Mouse (Mus musculus) heart, postnatal 0 days (tissue): ENCODE measurements around the gene Atxn3. TPM values are rescaled to one million over a fixed set of nuclear protein-coding genes. Genes with fewer than 3 reads are reported as not detected.
A peak's percentile ranks its signal among the peaks of the same experiment; 100 is the strongest.

Experiments used
- ATAC-seq: fragments of 200-750 bp; cut with Nextera tagmentation; 2 replicates; pipeline ENCODE4 v1.8.0; 2017; ENCODE audit warnings: low read depth, moderate number of reproducible peaks, moderate library complexity; ENCODE audit not compliant: insufficient read depth
- DNase-seq: peaks from one replicate; pipeline ENCODE4 v3.0.0-alpha.2; 2016; ENCODE audit warnings: low spot score
- H3K27ac ChIP-seq: fragments of 300-500 bp; sonication (generic); 2 replicates; pipeline ENCODE4 v1.5.1; 2014; ENCODE audit warnings: low read depth, mild to moderate bottlenecking
- H3K27me3 ChIP-seq: fragments of 300-500 bp; sonication (generic); 2 replicates; pipeline ENCODE4 v1.6.1; 2014; ENCODE audit warnings: low read length, mixed read lengths; ENCODE audit not compliant: control insufficient read depth, insufficient read depth
- H3K36me3 ChIP-seq: fragments of 300-500 bp; sonication (generic); replicated peaks from 2 replicates; pipeline ENCODE4 v1.6.1; 2014; ENCODE audit warnings: low read length, mixed read lengths; ENCODE audit not compliant: control insufficient read depth, insufficient read depth
- H3K4me1 ChIP-seq: fragments of 300-500 bp; sonication (generic); 2 replicates; pipeline ENCODE4 v1.6.1; 2014; ENCODE audit warnings: antibody characterized with exemption; ENCODE audit not compliant: control insufficient read depth, insufficient read depth
- H3K4me2 ChIP-seq: fragments of 300-500 bp; sonication (generic); 2 replicates; pipeline ENCODE4 v1.6.1; 2014; ENCODE audit warnings: low read depth, mild to moderate bottlenecking, low read length, moderate library complexity
- H3K4me3 ChIP-seq: fragments of 300-500 bp; sonication (generic); 2 replicates; pipeline ENCODE4 v1.5.1; 2014; ENCODE audit warnings: low read depth, low read length
- H3K9ac ChIP-seq: fragments of 300-500 bp; sonication (generic); replicated peaks from 2 replicates; pipeline ENCODE4 v1.6.1; 2014; ENCODE audit warnings: low read depth, low read length, mixed read lengths
- H3K9me3 ChIP-seq: fragments of 300-500 bp; sonication (generic); replicated peaks from 2 replicates; pipeline ENCODE4 v1.6.1; 2016; ENCODE audit warnings: low read length; ENCODE audit not compliant: control insufficient read depth
- CTCF ChIP-seq: IDR thresholded peaks from 2 replicates; pipeline ENCODE4 v1.5.1; 2016; ENCODE audit warnings: antibody characterized with exemption, control low read depth, low read depth
- EP300 ChIP-seq: IDR thresholded peaks from 2 replicates; pipeline ENCODE4 v1.6.1; 2016; ENCODE audit warnings: antibody characterized with exemption, low read depth
- WGBS: fragments of 180-500 bp; shearing (Covaris S2); extraction: QIAGEN DNeasy Blood & Tissue Kit; methylation state at CpG from one replicate; pipeline ENCODE4 v1.1.7; 2014; 5-methylcytosine and 5-hydroxymethylcytosine counted together
- polyA plus RNA-seq: library from polyadenylated mRNA; unstranded; fragments of >200 nt; fragmentation: Nextera tagmentation; extraction: Ambion mirVana; gene quantifications from 2 replicates; pipeline ENCODE4 v1.2.1, GENCODE M21; 2015
- total RNA-seq: library from RNA; depleted of rRNA; stranded (reverse); fragments of >200 nt; gene quantifications from 2 replicates; pipeline ENCODE4 v1.2.3, GENCODE M21; 2014; ENCODE audit warnings: low replicate concordance

The Atxn3 gene
- total and polyA plus RNA-seq, 2 experiments from 2014 or later: 7.2 to 15.8 TPM

DNA sequence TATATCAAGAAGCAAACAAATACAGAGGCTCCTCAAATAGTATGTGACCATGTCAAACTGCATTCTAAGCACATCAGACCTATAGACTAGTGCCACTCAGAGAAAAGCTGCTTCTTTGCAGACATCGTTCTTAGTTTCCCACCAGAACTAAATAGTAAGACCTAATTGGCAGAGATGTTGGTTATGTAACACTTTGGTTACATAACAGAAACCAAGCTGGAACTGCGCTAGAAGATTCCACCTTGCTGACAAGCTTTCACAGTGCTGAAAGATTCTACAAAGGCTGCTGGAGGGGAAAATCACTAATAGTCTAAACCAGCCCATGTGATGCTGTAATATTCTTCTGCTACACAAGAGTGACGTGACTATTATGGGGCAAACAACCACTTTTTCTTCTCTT, 22.8 kb downstream of the Atxn3 start:
- ATAC-seq: no peak
- WGBS: 88% methylated on average over 3 of the region's 3 CpGs
- Histone ChIP-seq H3K9me3 (no peaks in the 10 kb centered on the region), H3K4me1 (no peaks in the 10 kb centered on the region), H3K27me3 (no peaks in the 10 kb centered on the region), H3K27ac (no peak overlapping the region), H3K4me2 (no peak overlapping the region), H3K36me3 (peaks cover 65% of the 10 kb centered on the region), H3K4me3 (no peak overlapping the region), H3K9ac (no peak overlapping the region)
- TF ChIP-seq EP300: no peak
- no peak for TF ChIP-seq CTCF
- DNase-seq: no peak

DNA sequence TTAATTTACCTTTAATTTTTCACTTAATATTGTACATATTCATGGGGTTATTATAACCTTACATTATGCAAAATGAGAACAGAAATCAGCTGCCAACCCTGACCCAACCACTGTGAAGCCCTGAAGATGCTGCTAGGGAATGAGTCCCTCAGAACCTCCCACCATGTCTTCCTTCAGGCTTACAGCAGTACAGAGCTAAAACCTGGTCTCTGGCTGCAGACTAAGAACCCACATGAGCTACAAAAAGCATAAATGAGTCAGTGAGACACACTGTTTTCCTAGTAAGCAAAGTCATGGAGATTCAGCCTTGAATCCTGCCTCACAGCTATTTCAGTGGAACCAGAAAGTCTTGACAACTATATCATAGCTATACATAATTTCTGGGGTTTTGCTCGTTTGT, 29.6 kb downstream of the Atxn3 start:
- H3K4me2 ChIP-seq: no peak overlapping the region
- no peaks in the 10 kb centered on the region for H3K27me3 ChIP-seq
- no peak for DNase-seq
- ATAC-seq: no peak
- no peak overlapping the region for H3K9ac ChIP-seq
- no peaks in the 10 kb centered on the region for H3K4me1 ChIP-seq
- WGBS: 58% methylated on average over 1 of the region's 1 CpGs
- peaks cover 70% of the 10 kb centered on the region for H3K36me3 ChIP-seq
- H3K4me3 ChIP-seq: no peak overlapping the region
- no peak overlapping the region for H3K27ac ChIP-seq
- TF ChIP-seq EP300: no peak
- TF ChIP-seq CTCF: no peak
- H3K9me3 ChIP-seq: no peaks in the 10 kb centered on the region

DNA sequence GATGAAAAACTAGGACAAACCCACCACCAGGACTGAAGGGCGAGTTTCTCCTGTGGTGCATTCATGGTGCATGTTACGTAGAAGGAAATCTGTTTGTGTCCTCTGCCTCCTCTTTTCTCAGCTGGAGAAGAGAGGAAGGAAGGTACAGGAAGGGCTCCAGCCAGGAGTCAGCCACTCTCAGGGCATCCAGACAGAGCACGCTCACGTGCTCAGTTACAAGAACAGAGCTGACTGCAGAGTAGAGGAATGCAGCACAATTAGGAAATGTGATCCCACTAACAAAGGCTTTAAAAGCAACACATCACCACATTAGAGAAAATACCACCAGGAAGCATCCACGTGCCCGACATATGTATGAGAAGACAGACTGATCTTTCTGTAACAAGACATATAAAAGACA, 35.7 kb downstream of the Atxn3 start:
- whole genome bisulfite sequencing: 57% methylated on average over 6 of the region's 6 CpGs
- DNase-seq (peak; percentile 32), ATAC-seq (peak; percentile 75; the same call in 1 of the 2 replicates)

DNA sequence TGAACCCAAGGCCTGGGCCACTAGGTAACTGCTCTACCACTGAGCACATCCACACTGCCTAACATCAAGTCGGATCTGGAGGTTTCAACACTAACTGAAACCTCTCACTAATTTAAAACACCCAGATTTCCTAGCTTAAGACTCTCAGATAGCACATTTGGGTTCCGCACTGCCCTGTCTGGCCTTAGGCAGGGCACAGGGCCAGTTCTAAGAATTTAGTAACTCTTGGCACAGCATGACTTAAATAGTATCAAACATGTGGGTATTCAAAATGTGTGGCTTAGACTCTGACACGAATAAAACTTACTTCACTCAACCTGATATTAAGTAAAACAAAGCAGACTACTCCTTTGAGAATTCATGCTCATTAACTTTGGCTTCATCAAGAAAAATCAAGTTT, 38.2 kb downstream of the Atxn3 start:
- H3K36me3 ChIP-seq: peaks cover 12% of the 10 kb centered on the region
- WGBS: 57% methylated on average over 3 of the region's 3 CpGs
- H3K9me3 ChIP-seq: no peaks in the 10 kb centered on the region
- no peak overlapping the region for H3K9ac ChIP-seq
- H3K27me3 ChIP-seq: no peaks in the 10 kb centered on the region
- H3K4me1 ChIP-seq: no peaks in the 10 kb centered on the region
- no peak overlapping the region for H3K27ac ChIP-seq
- ATAC-seq: no peak
- TF ChIP-seq EP300 (no peak), CTCF (no peak)
- DNase-seq: no peak
- H3K4me3 ChIP-seq: no peak overlapping the region
- H3K4me2 ChIP-seq: no peak overlapping the region

More for the DNA sequence above, 35.7 kb downstream of the Atxn3 start:
- Histone ChIP-seq H3K4me1 (no peaks in the 10 kb centered on the region), H3K36me3 (peaks cover 25% of the 10 kb centered on the region), H3K27me3 (no peaks in the 10 kb centered on the region), H3K4me3 (no peak overlapping the region), H3K27ac (peak overlapping the region; percentile 43; the same call in 1 of the 2 replicates), H3K9me3 (no peaks in the 10 kb centered on the region), H3K4me2 (no peak overlapping the region), H3K9ac (no peak overlapping the region)
- TF ChIP-seq CTCF (no peak), EP300 (no peak)

DNA sequence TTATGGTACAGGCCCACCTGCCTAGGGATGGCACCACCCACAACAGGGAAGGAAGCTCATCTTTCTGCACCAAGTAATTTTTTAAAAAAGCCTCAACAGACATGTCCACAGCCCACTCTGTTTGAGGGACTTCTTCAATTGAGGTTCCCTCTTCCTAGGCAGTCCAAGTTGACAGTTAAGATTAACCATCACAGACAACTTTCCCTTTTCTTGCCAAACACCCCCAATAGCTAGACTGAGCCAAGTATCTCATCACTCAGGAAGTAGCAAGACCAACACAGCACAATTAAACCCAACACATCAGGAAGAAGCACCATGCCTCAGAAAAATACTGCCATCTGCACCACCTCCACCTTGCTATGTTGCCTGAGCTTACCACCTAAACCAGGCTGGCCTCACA, 40.9 kb downstream of the Atxn3 start:
- Histone ChIP-seq H3K4me3 (no peak overlapping the region), H3K4me1 (peaks cover 6% of the 10 kb centered on the region; the same call in 1 of the 2 replicates), H3K27me3 (no peaks in the 10 kb centered on the region), H3K9me3 (no peaks in the 10 kb centered on the region), H3K27ac (no peak overlapping the region), H3K36me3 (peaks cover 4% of the 10 kb centered on the region; the same call in 1 of the 2 replicates), H3K9ac (no peak overlapping the region), H3K4me2 (no peak overlapping the region)
- DNase-seq: no peak
- ATAC-seq: no peak
- TF ChIP-seq CTCF (no peak), EP300 (no peak)

DNA sequence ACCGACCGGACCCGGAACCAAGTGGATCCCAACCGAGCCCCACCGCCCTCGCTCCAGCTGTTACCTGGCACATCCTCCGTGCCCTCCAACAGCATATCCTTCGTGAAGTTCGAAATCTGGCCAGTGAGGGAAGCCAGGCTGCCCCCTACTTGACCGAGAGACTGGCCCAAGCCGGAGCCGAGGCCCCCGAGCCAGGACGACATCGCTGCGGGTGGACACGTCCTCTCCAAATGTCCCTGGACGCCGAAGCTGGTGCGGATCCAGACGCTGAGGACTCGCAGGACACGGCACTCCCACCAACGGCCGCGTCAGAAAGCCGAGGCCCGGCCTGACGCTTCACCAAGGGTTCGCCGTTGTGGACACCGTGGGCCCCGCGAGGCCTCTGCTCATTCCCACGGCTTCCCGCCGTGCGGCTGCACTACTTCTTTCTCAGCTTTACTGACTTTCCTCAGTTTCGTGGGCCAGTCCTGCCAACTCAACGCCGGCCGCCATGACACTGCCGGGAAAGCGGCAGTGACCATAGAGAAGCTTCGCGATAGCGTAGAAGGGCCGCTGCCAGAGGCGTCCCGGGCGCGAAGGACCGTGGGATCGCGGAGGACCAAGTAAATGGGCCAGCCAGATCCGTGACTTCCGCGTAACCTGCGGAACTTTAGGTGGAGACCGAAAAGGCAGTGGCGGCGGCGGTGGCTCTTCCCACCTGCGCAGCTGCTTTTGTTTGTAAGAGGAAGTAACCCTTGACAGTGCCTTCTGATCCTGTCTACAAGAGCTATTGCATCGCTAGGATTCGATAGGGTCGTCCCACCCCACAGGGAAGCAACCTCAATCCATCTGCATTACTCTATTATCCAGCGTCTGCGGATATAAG, 45.2 kb downstream of the Atxn3 start, which contains the start of gene Trip11:
Trip11 (minus strand) TSS at position 642 of the 865 bp plus-strand sequence.
- DNase-seq (peak; percentile 85), ATAC-seq (peak; percentile 95)
- H3K4me3 ChIP-seq: peak within 1 kb of the TSS; percentile 83
- WGBS: under 1% methylated on average over 69 of the region's 69 CpGs
- H3K27me3 ChIP-seq: no peaks in the 10 kb centered on the region
- H3K27ac ChIP-seq: peak within 1 kb of the TSS; percentile 92
- TF ChIP-seq EP300: no peak
- no peak for TF ChIP-seq CTCF
- H3K36me3 ChIP-seq: peaks cover 10% of the 10 kb centered on the region
- H3K9ac ChIP-seq: peak within 1 kb of the TSS; percentile 92
- peak within 1 kb of the TSS; percentile 79 for H3K4me2 ChIP-seq
- no peaks in the 10 kb centered on the region for H3K9me3 ChIP-seq
- H3K4me1 ChIP-seq: peaks cover 24% of the 10 kb centered on the region
